Mouse (Mus musculus) CD4-positive, CD25-positive, alpha-beta regulatory T cell, adult 4 months (primary cell): ENCODE measurements around the gene Nat9. TPM values are rescaled to one million over a fixed set of nuclear protein-coding genes. Genes with fewer than 3 reads are reported as not detected.

Source experiments
- ATAC-seq: one replicate; pipeline ENCODE4 v1.8.0; 2017
- polyA plus RNA-seq, 2 experiments: library from polyadenylated mRNA; unstranded; fragments of 100-300 nt; shearing (Covaris generic); gene quantifications; one replicate each; pipeline ENCODE4 v1.2.1; 2017

Gene Nat9
- polyA plus RNA-seq, 2 experiments from 2014 or later = 12.1 to 18.1 TPM

- no peak for ATAC-seq
Measured at GRCm38 (mm10) chr11:115151755-115152429, 35.8 kb downstream of the Nat9 start.

- ATAC-seq = no peak
Measured at GRCm38 (mm10) chr11:115150741-115151254, 36.9 kb downstream of the Nat9 start.

- no peak for ATAC-seq
Measured at GRCm38 (mm10) chr11:115147813-115148212, 39.8 kb downstream of the Nat9 start.

GRCm38 (mm10) chr11:115141970-115142369 is 45.7 kb downstream of the Nat9 start:
- ATAC-seq = no peak

- peak; percentile 85 for ATAC-seq
Measured at GRCm38 (mm10) chr11:115138597-115139262, 48.9 kb downstream of the Nat9 start.

- no peak for ATAC-seq
Measured at GRCm38 (mm10) chr11:115133800-115134199, 53.9 kb downstream of the Nat9 start, which contains the start of gene Cd300lf. Gene Cd300lf (minus strand): TSS chr11:115133992.

Other genes with a start within 250 kb of the Nat9 start
- gene Cd300c, start 218.7 kb downstream of the Nat9 start, polyA plus RNA-seq = not detected
- not detected for gene Cd300ld, start 197.9 kb downstream of the Nat9 start, polyA plus RNA-seq
- under 1 TPM in 1 of 2 experiments, not detected in 1; 0.54 TPM for gene Cd300c2, start 186.0 kb downstream of the Nat9 start, polyA plus RNA-seq
- gene Cd300ld2, start 171.7 kb downstream of the Nat9 start, polyA plus RNA-seq = not detected
- gene Cd300ld4, start 160.8 kb downstream of the Nat9 start, polyA plus RNA-seq = not detected
- gene Cd300ld5, start 150.1 kb downstream of the Nat9 start, polyA plus RNA-seq = not detected
- gene Cd300ld3, start 139.4 kb downstream of the Nat9 start, polyA plus RNA-seq = not detected
- gene Cd300e, start 125.7 kb downstream of the Nat9 start, polyA plus RNA-seq = under 1 TPM in 1 of 2 experiments, not detected in 1; 0.29 TPM
- gene Rab37, start 96.4 kb downstream of the Nat9 start, polyA plus RNA-seq = 100 to 1,000 TPM; 156 to 274 TPM
- 1 to 10 TPM in 1 of 2 experiments, under 1 TPM in 1; 0.51 to 1.0 TPM for gene Cd300lf, start 53.9 kb downstream of the Nat9 start, polyA plus RNA-seq
- gene Slc9a3r1, start 24.5 kb downstream of the Nat9 start, polyA plus RNA-seq = 100 to 1,000 TPM; 162 to 222 TPM
- 10 to 100 TPM in 1 of 2 experiments, 1 to 10 TPM in 1; 8.1 to 14.2 TPM for gene Tmem104, start 372 bp downstream of the Nat9 start, polyA plus RNA-seq
- not detected for gene Grin2c, start 79.4 kb upstream of the Nat9 start, polyA plus RNA-seq
- gene Fdxr, start 89.2 kb upstream of the Nat9 start, polyA plus RNA-seq = 10 to 100 TPM; 21.6 to 26.8 TPM
- 1 to 10 TPM; 1.1 to 1.6 TPM for gene Fads6, start 109.8 kb upstream of the Nat9 start, polyA plus RNA-seq
- not detected for gene Otop2, start 119.3 kb upstream of the Nat9 start, polyA plus RNA-seq
- gene Ush1g, start 134.2 kb upstream of the Nat9 start, polyA plus RNA-seq = not detected
- gene Otop3, start 146.9 kb upstream of the Nat9 start, polyA plus RNA-seq = not detected
- gene Hid1, start 179.9 kb upstream of the Nat9 start, polyA plus RNA-seq = 1 to 10 TPM; 2.4 to 3.9 TPM
- not detected for gene Cdr2l, start 194.1 kb upstream of the Nat9 start, polyA plus RNA-seq
- gene Mrpl58, start 215.9 kb upstream of the Nat9 start, polyA plus RNA-seq = 100 to 1,000 TPM; 177 to 185 TPM
- 100 to 1,000 TPM; 602 to 622 TPM for gene Atp5h, start 232.1 kb upstream of the Nat9 start, polyA plus RNA-seq
- 1 to 10 TPM; 8.3 to 9.1 TPM for gene Kctd2, start 232.3 kb upstream of the Nat9 start, polyA plus RNA-seq